Mouse (Mus musculus): ENCODE measurements around the gene Med25. TPM values are rescaled to one million over a fixed set of nuclear protein-coding genes. Genes with fewer than 3 reads are reported as not detected.

Gene Med25
- total RNA-seq, 2 experiments from 2014 or later = 15.6 to 26.7 TPM

- ATAC-seq (replicated peaks; ENCODE audit: poor library complexity, severe bottlenecking) = no peak
Measured at GRCm38 (mm10) chr7:44864595-44865542, 27.6 kb downstream of the Med25 start.

DNA sequence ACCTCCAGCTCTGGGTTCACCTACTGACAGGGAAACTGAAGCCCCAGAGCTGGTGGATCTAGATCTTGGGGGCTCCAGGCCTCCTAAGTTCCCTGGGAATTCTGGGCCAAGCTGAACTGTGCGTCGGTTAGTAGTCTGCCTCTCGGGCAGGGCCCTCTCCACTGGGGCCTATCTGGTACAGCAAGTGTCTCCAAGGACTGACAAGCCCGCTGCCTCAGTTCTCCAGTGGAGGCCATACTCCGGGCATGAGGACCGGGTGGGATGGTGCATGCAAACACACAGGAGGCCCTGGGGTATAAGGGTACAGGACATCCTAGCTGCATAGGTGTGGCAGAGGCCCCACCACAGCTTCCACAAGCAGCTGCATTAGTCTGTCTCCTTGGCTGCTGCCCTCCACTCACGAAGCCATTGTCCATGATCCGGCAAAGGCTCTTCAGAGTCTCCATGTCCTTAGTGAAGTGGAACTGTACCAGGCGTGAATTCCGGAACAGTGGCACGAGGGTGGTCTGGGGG lies 28.5 kb downstream of the Med25 start:
- ATAC-seq (replicated peaks; ENCODE audit: poor library complexity, severe bottlenecking) = no peak

DNA sequence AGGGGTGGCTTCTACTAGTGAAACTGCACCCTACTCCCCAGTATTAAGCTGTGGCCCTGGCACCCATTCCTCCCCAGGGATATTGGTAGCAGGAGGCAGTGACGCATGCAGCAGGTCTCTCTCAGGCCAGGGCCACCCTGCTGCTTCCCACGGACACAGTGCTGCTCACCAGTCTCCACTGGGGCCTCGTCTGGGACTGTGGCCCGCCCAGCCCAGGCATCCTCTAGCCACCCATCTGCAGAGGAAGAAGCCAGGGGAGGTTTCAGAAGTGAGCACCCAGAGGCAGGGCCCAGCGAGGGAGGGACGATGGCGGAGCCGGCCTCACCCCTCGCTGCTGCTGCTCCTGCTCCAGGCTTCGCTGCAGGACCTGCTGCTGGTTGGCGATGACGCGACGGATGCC lies 29.3 kb downstream of the Med25 start:
- ATAC-seq (replicated peaks; ENCODE audit: poor library complexity, severe bottlenecking) = no peak

DNA sequence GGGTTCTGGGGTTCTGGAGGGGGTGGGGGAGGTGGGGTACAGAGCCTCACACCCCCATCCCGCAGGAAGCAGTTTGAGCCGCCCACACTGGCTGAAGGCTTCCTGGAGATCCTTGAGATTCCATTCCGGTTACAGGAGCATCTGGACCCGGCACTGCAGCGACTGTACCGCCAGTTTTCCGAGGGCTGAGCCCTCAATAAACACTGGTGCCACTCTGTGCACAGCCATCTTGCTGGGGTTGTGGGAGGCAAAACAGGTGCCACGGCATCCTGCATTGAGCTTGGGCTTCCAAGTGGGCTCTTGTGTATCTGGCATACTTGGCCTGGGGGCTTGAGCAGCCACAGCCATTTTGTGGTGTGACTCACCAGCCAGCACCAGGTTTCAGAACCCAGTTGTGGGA lies 30.1 kb downstream of the Med25 start:
- no peak for ATAC-seq (replicated peaks; ENCODE audit: poor library complexity, severe bottlenecking)

GRCm38 (mm10) chr7:44861429-44861816 lies 31.1 kb downstream of the Med25 start:
- ATAC-seq (replicated peaks; ENCODE audit: poor library complexity, severe bottlenecking) = no peak

- ATAC-seq (replicated peaks; ENCODE audit: poor library complexity, severe bottlenecking) = peak; percentile 23; the same call in 1 of the 2 replicates
Measured at GRCm38 (mm10) chr7:44860576-44861428, 31.7 kb downstream of the Med25 start.

- ATAC-seq (replicated peaks; ENCODE audit: poor library complexity, severe bottlenecking) = no peak
Measured at GRCm38 (mm10) chr7:44859896-44860295, 32.6 kb downstream of the Med25 start.

DNA sequence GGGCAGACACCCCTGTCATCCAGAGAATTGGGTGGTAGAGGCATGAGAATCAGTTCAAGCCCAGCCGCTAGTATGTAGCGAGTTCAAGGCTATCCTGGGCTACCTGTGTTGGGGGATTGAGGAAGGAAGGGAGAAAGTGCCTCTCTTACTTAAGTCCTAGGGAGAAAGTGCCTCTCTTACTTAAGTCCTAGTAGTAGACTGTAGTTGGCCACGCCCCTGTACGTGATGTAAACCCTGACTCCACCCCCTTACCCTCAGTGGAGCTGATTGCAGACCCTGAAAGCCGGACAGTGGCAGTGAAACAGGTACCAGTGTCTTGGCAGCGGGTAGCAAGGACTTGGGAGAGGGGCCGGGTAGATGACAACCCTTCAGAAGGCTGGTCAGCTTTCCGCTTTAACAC lies 34.6 kb downstream of the Med25 start:
- ATAC-seq (replicated peaks; ENCODE audit: poor library complexity, severe bottlenecking) = peak; percentile 52

DNA sequence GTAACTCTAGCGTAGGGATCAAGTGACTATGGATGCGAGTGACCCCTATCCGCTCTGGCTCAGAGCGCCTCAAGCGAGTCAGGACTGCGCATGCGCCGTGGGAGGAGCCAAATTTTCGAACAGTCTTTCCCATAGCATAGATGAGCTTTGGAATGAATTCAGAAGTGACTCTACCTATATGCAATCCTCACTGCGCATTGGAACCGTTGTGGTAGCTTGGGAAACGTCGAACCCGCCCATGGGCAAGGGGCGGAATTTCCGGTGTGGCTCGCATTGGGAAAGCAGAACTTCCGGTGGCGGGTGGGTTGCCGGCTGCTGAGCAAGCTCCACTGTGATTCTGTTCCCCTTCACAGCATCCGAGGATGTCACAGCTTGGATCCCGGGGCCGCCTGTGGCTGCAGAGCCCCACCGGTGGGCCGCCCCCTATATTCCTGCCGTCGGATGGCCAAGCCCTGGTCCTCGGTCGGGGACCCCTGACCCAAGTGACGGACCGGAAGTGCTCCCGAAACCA lies 35.4 kb downstream of the Med25 start, which contains the start of gene Pnkp:
Gene Pnkp, plus strand, starts transcription at position 98 of the 511 bp plus-strand sequence.
- peak; percentile 62 for ATAC-seq (replicated peaks; ENCODE audit: poor library complexity, severe bottlenecking)

DNA sequence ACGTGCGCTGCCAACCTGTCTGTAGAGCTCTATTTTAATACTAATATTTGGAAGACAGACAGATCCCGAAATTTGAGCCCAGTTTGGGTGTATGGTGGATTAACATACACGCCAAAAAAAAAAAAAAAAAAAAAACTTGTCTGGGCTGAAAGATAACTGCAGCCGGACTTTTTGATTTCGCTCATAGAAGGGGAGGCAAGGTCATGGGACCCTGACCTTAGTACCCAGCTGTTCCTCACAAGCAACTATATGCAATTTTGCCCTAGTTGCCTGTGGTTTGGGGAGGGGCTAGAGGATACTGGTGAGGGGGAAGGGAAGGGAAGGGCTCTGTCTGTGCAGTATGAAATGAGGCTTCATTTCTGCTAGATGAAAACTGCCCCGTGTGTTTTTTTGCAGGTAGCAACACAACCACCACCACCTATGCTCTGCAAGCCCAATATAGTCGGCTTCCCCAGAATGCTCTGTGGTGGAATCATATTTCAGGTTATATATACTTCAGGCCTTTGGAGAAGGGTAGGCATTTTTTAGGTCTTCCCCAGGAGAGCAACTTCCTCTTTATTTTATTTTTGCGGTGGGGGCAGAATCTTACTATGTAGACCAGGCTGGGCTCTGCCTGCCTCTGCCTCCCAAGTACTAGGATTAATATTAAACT lies 36.1 kb downstream of the Med25 start:
- ATAC-seq (replicated peaks; ENCODE audit: poor library complexity, severe bottlenecking) = peak; percentile 13; the same call in 1 of the 2 replicates

DNA sequence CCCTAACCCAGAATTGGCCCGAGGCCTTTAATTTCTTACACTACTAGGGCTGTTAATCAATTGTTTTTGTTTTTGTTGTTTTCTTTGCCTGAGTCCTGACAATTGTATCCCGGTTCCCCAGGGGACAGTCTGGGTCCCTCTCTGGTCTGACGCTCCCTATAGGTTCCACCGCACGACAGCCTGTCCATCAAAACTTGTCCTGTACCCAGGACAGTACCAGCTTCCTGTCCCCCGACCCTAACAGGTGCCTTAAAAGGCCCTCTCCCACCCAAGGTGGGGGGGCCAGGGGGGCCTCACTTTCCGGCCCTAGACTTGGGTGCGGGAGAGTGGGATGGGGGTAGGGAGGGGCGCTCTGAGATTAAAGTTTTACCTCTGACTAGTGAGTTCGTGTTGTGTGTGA lies 37.5 kb downstream of the Med25 start:
- ATAC-seq (replicated peaks; ENCODE audit: poor library complexity, severe bottlenecking) = no peak

GRCm38 (mm10) chr7:44854356-44855031 lies 38.0 kb downstream of the Med25 start:
- peak; percentile 20 for ATAC-seq (replicated peaks; ENCODE audit: poor library complexity, severe bottlenecking)

DNA sequence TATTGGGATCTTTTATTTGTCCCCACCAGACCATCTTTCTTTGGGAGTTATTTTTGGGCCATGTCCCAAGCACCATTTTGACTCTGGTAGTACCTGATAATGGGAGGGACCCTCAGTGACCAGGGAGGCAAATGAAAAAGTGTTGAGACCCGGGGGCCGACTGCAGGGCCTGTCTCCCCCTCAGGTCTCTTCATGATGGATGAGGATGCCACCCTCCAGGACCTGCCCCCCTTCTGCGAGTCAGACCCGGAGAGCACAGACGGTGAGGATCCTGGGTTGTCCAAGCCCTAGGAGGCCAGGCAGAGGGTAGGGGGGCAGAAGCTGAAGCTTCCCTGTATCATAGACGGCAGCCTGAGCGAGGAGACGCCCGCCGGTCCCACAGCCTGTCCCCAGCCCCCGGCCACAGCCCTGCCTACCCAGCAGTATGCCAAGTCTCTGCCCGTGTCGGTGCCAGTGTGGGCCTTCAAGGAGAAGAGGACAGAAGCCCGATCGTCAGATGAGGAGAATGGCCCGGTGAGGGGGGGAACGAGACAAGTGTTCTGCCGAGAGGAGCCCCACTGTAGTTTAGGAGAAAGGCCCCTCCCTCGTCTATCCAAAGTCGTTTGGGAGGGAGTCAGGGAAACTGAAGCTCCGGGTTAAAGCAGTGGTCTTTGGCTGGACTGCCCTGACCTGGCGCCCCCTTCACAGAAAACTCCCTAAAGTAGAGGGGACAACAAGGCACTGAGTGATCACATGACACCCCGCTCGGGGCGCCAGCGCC lies 38.7 kb downstream of the Med25 start:
- ATAC-seq (replicated peaks; ENCODE audit: poor library complexity, severe bottlenecking) = no peak

GRCm38 (mm10) chr7:44853065-44853464 lies 39.4 kb downstream of the Med25 start:
- no peak for ATAC-seq (replicated peaks; ENCODE audit: poor library complexity, severe bottlenecking)

DNA sequence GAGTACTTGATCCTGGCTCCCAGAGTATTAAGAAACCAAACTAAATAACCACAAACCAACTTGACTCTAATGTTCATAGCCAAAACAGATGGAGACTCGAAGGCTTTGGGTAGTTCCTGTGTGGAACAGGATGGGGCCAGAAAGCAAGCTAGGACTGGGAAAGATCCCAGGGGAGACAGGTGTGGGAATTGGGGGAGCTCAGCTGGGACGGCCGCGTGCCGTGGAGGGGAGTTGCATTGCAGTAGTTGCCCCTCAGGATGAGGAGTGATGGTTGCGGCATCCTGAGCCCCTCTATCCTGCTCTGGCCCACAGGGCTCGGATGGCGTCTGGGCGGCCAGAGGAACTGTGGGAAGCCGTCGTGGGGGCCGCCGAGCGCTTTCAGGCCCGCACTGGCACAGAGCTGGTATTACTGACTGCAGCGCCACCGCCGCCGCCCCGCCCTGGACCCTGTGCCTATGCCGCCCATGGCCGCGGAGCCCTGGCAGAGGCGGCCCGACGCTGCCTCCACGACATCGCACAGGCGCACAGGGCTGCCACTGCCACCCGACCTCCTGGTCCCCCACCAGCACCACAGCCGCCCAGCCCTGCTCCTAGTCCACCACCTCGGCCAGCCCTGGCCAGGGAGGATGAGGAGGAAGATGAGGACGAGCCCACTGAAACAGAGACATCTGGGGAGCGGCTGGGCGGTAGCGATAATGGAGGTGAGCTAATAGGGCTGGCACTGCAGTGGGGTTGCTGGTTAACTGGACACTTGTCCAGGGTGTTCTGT lies 40.1 kb downstream of the Med25 start:
- ATAC-seq (replicated peaks; ENCODE audit: poor library complexity, severe bottlenecking) = no peak

GRCm38 (mm10) chr7:44851625-44852234 lies 40.8 kb downstream of the Med25 start:
- ATAC-seq (replicated peaks; ENCODE audit: poor library complexity, severe bottlenecking) = no peak

DNA sequence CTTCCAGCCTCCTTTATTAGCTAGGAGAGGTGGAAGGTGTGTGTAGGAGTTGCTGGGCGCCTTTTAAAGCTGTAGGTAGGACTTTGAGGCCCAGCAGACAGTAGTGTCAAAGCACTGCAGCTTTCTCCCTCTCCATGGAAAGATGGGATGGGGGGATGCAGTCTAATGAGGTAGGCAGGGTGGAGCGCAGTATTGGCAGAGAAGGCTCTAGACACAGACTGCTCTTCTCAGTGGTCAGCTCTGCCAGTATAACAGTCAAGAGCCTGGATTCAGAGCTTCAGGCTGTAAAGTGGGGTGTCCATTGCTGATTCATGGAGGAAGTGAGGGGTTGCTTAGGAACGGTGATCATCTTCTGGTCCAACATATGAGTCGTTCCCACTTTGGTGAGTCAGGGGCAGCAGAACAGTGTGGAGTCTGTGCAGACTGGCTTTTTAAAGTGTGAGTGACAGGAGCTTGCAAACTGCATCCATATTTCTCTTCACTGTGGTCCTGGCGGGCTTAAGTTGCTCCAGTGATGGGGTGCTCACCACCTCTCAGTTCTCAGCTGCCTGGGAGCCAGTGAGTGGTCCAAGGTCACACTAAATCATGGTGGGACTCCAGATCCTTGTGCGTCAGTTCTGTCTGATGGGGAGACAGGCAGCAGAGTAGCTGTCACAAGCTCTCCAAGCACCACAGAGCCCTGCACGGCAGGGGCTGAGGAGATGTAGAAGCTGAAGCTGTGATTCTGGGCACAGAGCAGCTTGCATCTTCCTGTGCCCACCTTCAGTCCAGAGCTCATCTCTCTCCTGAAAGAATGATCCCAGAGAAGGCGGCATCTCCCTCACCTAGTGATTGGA lies 41.5 kb downstream of the Med25 start:
- ATAC-seq (replicated peaks; ENCODE audit: poor library complexity, severe bottlenecking) = no peak

Measured in granulocyte monocyte progenitor cell, adult 5-6 weeks (primary cell).